Mouse (Mus musculus) spleen, adult 2 months (tissue): ENCODE measurements around the gene Ooep.

ENCODE experiments used
- CTCF ChIP-seq: fragments of 200-500 bp; IDR thresholded peaks from 2 replicates; pipeline ENCODE4 v1.5.1; 2011; ENCODE audit warnings: mild to moderate bottlenecking, inconsistent platforms; ENCODE audit not compliant: insufficient read depth, insufficient read length, insufficient replicate concordance; ENCODE audit errors: extremely low read depth
- POLR2A ChIP-seq: fragments of 200-500 bp; IDR thresholded peaks from 2 replicates; pipeline ENCODE4 v1.6.1; 2011; ENCODE audit warnings: low read depth, low read length, inconsistent platforms

DNA sequence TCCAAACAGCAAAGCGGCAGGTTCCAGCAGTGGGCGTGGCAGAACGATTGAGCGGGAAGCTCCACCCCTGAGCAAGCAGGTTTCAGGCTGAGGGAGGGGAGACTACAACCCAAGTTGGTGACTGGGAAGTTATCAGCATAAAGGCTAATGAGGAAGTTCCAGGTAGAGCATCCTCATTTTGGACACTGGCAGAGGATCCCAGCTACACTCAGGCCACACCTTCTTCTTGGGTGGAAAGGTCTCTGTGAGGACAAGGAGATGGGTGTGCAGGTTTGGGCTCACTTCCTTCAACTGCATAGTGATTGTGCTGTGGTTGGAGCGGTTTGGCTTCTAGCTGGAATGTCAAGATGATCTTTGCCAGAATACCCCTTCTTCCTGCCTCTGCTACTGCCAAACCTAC, 11.5 kb upstream of the Ooep start:
- TF ChIP-seq CTCF (no peak), POLR2A (no peak)
